Mouse (Mus musculus) CD4-positive, CD25-positive, alpha-beta regulatory T cell, adult 2 months (primary cell): Measurements from ENCODE around the gene Dpysl5.

Experiments used
- DNase-seq: peaks from one replicate; pipeline ENCODE4 v3.0.0-alpha.2; 2012; ENCODE audit warnings: low read depth, low spot score

Gene Dpysl5

DNA sequence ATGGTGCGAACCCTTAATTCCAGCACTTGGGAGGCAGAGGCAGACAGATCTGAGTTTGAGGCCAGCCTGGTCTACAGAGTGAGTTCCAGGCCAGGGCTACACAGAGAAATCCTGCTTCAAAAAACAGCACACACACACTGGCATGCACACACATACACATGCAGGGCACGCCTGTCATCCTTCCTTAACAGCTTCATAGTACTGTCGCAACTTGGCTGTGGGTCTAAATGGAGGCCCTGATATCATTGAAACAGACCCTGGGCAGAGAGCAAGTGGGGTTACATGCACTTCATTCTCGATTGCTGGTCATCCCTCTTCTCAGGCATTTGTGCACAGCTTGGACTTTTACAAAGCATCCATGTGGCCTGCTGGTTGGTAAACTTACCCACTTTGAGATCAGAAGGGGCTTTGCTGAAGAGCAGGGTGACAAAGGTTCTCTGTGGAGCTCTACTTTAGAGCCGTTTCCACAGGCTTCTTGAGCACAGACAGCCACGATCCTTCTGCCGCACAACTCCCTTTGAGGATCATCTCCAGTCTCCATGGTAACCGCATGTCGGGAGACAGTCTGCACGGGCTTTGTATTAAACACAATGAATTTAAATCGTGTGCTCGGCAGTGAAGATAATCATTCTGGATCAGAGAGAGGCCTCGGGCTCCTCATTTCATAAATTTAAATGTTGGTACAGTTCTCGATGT, 51.6 kb downstream of the Dpysl5 start:
- DNase-seq = no peak

DNA sequence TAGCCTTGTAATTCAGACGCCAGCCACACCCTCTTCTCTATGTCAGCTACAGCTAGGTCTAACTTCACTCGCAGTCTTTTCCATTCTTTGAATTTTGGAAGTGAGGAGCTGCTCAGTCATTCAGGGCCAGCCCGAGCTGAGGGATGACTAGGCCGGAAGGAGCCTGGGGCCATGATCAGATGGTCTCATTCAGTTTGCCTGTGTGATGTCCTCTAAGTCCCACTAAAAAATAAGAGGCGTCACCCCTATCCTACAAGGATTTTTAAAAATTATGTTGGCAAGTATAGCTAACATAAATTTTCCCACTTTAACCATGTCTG, 52.1 kb downstream of the Dpysl5 start:
- DNase-seq = no peak

DNA sequence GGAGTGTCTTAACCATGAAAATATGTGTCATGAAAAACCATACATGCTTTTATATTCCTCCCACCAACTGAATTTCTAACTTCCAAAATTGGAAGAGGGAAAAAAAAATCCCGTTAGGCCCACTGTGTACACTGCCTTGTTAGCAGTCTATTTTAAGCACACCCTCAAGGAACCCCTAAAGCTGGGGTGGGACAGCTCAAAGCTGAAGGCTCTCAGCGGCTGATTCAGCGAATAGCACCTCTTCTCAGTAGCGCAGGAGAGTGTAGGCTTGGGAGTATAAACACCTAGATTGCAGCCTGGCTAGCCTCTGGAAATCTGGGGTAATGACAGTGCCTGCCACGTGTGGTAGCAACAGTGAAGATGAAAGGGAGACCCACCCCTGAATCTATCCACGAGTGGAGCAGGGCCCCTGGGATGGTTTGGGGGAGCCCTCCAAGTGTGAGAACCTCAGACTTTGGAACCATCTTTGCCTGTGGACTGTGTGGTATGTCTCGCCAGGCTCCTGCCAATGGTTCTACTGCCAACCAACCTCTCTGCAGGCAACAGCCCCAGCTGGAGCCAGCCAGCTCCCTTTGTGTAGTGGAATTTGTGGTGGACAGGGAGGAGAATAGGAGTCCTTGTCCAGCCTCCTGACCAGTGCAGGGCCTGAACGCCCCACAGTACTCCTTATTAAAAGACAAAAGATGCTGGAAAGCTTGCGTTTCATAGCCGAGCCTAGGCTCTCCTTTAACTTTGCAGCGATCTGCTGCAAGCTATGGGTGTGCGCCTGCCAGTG, 54.4 kb downstream of the Dpysl5 start:
- no peak for DNase-seq

DNA sequence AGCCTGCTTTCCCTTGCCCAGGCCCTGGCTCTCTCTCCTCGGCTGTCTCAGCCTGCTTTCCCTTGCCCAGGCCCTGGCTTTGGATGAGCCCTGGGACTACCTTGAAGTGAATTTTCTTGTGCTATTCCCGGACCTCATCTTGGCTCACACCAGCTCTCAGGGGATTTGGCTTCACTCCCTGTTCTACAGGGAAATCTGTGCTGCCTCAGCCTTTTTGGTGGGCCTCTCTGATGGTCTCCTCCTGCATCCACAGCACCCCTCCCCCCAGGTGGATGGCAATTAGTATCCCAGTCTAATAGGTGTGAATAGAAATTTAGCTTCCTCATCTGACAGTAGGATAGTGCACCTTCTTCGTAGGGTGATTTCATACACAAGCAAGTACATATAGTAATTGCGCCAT, 56.7 kb downstream of the Dpysl5 start:
- DNase-seq = no peak

DNA sequence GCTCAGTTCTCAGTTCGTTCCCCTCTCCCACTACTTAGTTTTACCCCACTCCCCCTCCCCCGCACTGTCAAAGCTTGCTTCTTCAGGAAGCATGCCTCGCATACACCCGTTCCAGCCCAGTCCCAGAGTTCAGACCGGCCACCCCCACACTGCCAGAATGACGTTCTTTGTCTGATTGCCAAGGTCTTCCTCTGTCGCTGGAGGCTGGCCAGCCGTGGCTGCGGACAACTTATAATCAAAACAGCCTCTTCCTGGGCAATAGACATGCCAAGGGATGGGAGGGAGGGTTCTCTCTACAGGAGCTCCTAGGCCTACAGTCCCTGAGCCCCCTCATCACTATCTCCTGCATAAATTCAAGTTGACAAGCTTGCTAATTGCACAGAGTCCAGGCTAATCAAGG, 57.2 kb downstream of the Dpysl5 start:
- DNase-seq = no peak

DNA sequence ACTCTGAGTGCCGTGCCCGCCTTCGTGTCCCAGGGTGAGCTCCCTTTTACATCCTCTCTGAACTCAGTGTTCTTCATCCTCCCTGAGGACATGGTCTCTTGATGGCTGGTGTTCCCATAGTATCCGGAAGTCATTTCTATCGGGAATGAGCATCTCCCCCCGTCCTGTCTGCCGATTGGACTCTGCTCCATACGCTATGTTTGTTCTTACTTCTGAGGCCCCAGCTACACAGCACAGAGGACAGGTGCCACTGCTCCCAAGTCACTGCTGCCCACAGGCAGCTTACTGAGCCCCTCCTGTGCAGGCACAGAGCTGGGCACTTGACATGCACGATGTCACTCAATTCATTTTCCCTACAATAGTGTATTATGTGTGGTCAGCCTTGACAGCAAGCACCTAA, 57.7 kb downstream of the Dpysl5 start:
- DNase-seq = no peak

DNA sequence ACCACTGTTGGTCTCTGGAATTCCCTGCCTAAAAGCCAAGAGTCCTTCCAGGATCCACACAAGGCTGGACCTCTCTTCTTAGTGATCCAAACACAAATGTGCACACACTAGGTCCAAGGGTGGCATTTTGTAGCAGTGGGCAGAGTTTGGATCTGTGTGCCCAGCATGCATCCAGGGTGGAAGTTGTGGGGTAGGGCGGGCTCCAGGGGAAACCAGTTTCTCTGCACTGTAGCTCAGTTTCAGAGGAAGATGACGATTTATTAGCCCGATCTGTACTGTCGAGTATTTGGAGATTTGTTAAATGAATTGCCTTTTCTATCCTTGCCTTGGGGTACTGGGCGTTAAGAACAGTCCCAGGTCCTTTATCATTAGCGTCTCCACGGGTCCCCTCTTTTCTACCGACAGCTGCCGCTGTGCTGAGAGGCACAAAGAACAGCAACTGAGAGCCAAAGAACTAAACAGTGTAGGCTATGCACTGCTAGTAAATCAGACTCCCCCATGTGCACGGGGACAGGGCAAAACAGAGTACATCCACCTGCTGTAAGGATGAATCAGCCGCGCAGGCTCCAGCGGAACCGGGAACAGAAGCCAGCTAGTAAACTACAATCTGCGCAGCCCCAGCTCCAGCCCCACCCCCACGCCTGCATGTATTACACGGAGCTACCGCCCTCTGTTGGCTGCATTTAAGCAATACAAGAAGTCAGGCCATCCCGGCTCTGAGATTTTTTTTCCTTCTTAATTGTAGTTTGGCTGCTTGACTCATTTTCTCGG, 63.4 kb downstream of the Dpysl5 start:
- DNase-seq = peak; percentile 76

DNA sequence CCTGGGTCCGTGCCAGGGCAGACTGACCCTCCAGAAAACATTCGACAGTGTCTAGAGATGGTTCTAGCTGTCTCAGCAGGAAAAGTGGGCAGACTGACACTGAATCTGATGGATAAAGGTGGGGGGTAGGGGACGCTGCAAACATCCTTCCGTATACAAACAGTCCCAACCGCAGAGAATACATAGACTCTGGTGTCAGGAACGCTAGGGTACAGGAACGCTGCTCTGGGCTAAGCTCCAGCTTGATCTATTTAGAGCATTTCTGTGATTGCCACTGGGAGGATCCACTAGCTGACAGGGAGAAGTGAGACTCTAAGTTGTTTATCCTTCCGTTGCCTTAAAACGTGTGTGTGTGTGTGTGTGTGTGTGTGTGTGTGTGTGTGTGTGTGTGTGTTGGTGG, 69.3 kb downstream of the Dpysl5 start:
- DNase-seq = no peak

DNA sequence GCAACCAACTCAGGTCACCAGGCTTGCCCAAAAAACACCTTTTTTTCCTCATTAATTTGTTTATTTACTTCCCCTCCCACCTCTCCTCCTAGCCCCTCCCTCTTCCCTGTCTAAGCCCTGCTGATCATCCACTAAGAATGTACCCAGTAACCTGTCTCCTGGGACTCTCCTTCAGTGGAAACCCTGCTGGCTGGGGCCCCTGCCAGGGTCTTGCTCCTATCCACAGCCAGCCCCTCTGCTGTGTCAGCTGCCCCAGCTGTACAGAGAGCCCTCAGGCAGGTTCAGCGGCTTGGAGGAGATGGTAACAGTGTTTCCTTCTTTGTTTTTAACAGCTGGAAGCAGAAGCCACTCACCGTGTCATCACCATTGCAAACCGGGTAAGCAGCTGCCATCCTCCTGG, 69.8 kb downstream of the Dpysl5 start:
- DNase-seq = no peak

DNA sequence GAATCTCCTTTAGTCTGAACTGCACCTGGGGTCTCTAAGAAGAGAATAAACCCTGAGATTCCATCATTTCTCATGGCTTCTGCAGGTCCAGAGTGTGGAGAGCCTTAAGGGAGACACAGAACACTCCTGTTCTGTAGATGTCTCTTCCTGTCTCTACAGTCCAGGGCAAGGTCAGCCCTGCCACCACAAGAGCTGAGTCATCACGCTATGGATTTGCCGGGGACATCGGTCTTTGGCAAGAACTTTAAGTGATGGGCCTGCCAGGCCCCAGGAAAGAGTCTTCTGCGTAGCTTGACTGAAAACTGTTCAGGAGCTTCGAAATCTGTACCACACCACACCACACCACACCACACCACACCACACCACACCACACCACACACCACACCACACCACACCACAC, 76.0 kb downstream of the Dpysl5 start:
- no peak for DNase-seq

DNA sequence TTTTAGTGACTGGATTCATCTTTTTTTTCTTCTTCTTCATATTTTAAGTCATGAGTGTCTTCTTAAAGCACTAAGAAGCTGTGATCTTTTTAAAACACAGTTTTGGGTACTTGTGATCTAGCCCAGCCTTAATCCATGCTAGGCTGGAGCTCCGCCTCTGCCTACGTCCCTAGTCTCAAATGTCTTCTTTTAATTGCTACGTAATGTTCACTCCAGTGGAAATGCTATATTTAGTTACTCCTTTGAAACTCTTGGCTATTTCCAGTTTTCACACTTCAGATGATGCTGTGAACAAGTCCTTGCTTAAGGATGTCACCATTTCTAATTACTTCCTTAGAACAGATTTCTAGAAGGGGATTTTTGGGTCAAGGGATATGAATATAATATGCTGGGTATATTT, 78.7 kb downstream of the Dpysl5 start:
- DNase-seq = no peak

DNA sequence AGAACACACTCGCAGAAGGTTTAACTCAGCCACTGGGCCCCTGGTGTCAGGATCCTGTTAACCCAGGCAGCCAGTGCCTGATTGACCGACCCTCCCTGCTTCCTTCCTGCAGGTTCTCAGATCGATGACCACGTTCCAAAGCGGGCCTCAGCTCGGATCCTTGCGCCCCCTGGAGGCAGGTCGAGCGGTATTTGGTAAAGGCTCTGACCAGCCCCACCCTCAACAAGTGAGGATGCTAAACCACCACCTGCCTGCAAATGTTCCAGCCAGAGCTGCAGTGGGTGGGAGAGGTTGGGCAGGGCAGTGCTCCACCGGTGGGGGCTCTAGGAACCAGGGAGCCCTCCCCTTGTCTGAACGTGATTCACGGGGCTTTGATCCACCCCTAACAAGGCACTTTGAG, 84.8 kb downstream of the Dpysl5 start:
- DNase-seq = peak; percentile 78

DNA sequence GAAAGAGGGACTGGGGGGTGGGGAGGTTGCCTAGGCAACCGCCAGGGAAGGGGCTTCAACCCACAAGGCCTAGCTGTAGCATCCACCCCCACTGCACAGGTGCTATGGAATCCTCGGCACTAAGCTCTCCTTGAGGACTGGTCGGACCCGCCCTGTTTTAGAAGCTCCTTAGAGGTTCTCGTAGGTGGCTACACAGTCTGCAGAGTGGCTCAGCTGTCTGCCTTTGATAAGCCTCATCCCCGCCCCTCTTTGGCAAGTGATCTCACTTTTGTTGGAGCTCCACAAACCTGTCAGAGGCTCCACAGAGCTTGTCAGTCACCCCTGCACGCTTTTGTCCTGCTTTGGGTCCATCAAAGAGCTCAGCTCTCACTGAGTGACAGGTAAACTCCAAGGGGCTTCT, 86.1 kb downstream of the Dpysl5 start:
- no peak for DNase-seq

DNA sequence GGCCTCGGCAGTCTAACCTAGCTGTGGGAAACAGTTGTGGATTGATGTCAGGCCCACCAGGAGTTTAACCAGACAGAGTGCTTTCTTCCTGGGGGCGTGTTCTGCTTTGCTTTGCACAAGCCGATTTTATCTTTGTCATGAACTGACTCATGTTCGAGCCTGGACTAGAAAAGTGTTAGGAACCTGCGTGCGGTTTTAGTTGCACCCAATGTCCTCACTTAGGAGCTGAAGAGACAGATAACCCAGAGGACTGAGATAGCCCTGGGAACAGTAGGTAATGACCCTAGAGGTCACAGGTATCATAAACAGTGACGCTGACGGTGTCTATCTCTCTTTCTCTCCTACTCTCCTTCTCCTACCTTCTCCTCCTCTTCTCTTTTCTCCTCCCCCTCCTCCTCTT, 86.6 kb downstream of the Dpysl5 start:
- no peak for DNase-seq

DNA sequence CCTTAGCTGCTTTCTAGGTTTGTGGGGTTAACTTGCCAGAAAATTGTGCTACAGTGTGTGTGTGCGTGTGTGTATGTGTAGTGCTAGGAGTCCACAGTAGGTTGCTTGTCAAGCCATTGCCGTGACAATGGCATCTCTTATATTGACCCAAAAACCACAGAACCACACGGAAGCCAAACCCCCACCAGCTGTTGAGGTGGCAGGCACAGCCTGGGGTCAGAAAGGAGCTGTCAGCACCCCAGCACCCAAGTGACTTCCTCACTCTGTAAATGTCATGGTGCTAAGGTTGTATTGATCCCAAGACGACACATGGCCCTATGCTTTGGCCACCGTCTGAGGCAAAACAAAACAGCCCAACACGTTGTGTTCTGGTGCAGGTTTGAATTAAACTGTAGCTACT, 87.6 kb downstream of the Dpysl5 start:
- no peak for DNase-seq

DNA sequence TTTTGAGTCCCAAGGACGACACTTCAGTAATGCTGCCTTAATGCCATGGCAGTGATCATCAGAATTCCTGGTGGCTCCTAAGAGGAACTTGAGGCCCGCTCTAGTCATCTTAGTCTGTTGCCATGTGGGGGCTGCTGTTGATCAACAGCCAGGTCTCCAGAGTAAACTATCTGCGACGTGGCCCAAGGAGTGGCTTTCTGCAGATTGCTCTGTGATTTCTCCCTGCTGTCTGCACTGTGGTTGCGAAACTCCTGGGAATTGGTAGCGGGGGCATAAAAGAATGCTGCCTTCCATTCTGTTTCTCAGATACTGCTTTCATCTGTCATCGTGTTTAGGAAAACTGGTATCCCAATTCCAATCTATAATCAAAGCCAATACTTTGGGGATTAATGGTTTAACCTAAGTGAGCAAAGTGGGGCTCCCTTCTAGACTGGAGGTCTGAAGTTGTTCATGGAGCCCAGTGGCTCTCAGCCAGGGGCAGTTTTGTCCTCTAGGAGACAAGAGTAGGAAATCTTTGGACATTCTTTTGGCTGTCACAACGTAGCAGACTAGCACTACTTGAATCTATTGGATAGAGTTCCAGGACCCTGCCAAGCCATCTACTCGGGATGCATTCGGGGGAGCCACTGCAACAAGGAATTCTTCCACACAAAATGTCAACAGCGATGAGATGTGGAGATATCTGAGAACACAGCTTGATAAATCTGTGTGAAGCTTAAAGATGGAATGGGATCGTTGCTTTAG, 91.5 kb downstream of the Dpysl5 start:
- DNase-seq = no peak

DNA sequence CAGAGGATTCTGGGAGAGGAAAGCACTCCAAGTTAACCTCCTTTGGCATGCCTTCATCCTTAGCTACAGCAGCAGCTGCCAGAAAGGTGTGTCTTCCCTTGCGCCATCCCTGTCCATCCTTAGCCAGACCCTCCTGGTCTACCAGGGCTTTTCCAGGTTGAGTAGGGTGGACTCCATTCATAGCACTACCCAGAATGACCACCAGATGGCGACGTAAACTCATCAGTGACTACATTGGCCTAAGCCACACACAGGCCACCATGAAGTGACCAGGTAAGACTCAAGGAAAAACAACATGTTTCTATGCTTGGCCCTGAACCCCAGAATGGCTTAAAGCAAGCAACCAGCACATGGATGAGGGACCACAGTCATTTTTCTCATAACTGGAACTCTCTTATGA, 94.7 kb downstream of the Dpysl5 start:
- peak; percentile 87 for DNase-seq

DNA sequence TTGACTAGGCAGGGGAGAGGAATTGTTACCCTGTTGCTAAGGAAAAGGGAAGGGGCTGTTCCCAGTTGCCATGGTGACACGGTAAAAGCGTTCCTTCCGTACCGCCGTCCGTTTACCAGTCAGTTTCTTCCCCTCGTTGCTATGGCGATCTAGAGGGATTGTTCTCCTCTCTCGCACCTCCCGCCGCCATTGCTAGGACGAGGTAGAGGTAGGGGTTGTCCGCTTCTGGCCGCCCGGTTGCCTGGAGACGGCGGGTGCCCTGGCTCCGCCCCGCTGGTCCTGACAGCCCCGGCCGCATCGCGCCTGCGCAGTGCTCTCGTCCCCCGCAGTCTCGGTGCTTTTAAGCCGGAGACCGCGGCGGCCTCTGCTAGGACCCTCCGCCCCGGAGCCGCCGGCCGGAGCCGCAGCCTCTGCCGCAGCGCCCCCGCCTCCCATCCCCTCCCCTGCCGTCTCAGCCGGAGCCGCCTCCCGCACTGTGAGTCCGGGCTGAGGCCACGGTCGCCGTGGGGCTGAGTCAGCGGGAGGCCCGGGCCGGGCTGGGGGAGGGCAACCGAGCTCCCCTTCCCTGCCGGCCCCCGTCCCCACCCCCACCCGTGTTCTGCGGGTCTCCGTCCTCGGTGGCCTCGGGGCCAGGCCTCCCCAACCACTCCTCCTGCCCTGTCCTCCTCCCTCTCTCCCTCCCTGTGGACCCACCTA, 103.2 kb downstream of the Dpysl5 start, which contains the start of gene Mapre3:
Gene Mapre3, plus strand, starts transcription at position 218 of the 696 bp plus-strand sequence.
- peak; percentile 92 for DNase-seq

DNA sequence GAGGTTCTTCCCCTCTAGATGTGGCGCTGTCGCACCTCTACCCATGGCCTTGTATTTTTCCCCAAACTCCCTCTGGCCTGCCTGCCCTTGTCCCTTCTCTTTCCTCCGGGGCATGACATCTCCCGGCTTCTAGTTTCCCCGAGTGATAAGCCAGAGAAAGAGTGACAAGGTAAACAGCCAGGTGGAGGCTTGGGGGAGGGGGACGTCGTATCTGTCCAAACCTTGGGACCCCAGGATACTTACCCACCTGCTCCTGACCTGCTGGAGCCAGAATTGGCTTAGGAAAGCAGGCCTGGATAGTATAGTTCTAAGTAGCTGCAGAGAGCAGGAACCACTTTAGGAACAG, 103.7 kb downstream of the Dpysl5 start:
- DNase-seq = no peak

DNA sequence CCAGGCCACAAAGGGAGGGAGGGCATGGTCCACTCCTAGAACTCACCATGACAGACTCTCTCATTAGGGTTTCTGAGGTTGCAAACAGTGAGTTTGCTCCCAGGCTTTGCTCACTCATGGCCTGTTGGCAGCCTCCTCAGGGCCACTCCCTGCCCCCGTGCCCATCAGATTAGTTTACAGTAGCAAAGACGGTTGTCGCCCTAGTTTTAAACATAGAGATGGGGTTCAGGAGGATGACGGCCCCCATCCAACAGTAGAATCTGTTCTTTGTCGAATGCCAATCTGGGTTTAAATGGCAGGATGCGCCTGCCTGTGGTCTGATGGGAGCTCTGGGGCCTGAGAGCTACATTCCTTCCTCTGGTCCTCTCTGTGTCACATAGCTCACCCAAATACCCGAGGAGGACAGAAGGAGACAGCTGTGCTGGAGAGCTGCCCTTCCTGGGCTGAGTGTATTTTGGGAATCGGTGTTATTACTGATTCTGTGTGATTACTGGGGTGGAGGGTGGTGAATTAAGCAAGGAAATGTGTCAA, 105.0 kb downstream of the Dpysl5 start:
- DNase-seq = no peak

DNA sequence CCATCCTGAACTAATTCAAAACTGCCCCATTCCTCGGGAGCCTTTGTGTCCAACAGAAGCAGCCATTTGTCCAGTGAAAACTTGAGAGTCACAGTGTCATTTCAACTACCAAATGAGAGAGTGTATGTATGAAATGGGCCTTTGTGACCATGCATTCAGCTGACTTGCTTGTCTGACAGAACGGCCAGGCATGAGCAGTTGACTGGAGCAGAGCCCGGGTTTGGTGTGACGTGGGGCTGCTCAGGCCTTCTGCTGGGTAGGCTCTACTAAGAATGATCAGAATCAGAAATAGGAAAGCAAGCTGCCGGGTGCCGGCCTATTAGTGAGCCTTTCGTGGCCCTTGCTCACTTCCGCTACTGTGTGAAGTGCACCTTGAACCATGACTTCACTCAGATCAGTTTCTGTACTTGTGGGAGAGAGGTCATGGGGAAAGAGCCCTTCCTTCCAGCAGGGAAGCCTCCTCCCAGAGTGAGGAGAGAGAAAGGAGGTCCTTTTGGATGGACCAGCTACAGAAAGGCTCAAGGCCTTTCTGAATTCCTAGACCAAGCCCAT, 107.5 kb downstream of the Dpysl5 start:
- DNase-seq = no peak
